Mouse (Mus musculus): ENCODE results near the gene Plxna1. TPM values are rescaled to one million over a fixed set of nuclear protein-coding genes. Genes with fewer than 3 reads are reported as not detected.

The Plxna1 gene
- polyA plus RNA-seq, 1 experiment from 2014 or later = 34.8 TPM

- Histone ChIP-seq H3K9me3 (replicated peaks) (no peaks in the 10 kb centered on the region), H3K4me3 (peak overlapping the region; percentile 98), H3K4me2 (peak overlapping the region; percentile 88), H3K27ac (peak overlapping the region; percentile 80), H3K9ac (peak overlapping the region; percentile 99), H3K36me3 (ENCODE audit: poor library complexity, severe bottlenecking) (peaks cover 24% of the 10 kb centered on the region), H3K27me3 (peaks cover 17% of the 10 kb centered on the region), H3K4me1 (peaks cover 72% of the 10 kb centered on the region)
- 39% methylated on average over 20 of the region's 20 CpGs for WGBS
- peak; percentile 1; the same call in 1 of the 2 replicates for ATAC-seq
Measured at GRCm38 (mm10) chr6:89359771-89360708, 2.4 kb downstream of the Plxna1 start.

DNA sequence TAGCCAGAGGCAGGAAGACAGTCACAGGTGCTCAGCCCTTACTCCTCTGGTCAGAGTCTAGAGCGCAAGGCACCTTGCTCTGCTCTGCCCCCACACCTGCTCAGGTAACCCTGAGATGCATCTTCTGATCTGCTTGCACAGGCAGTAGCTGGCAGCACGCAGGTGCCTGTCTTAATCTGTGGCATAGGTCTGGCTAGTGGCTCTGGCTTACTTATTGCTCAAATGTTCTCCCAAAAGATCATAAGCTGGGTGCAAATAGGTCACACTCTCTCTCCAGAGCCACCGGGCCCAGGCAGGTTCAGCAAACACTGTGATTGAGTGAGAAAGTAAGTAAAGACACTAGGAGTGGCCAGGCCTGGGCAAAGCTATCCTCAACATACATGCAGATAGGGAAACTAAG, 3.2 kb downstream of the Plxna1 start:
- Histone ChIP-seq H3K27ac (peak overlapping the region; percentile 80), H3K9ac (peak overlapping the region; percentile 99), H3K9me3 (replicated peaks) (no peaks in the 10 kb centered on the region), H3K4me2 (peak overlapping the region; percentile 88), H3K27me3 (peaks cover 12% of the 10 kb centered on the region), H3K36me3 (ENCODE audit: poor library complexity, severe bottlenecking) (peaks cover 33% of the 10 kb centered on the region), H3K4me1 (peaks cover 80% of the 10 kb centered on the region), H3K4me3 (peak overlapping the region; percentile 98)
- ATAC-seq = no peak
- whole genome bisulfite sequencing = 83% methylated on average over 3 of the region's 3 CpGs

GRCm38 (mm10) chr6:89355661-89356060, 6.8 kb downstream of the Plxna1 start:
- Histone ChIP-seq H3K27ac (peak overlapping the region; percentile 25; the same call in 1 of the 2 replicates), H3K4me3 (no peak overlapping the region), H3K27me3 (no peaks in the 10 kb centered on the region), H3K4me2 (peak overlapping the region; percentile 18; the same call in 1 of the 2 replicates), H3K4me1 (peaks cover 99% of the 10 kb centered on the region), H3K36me3 (ENCODE audit: poor library complexity, severe bottlenecking) (peaks cover 57% of the 10 kb centered on the region), H3K9ac (0 out of 2 replicates have a peak overlapping the region, but pooled peaks have one; percentile 2), H3K9me3 (replicated peaks) (no peaks in the 10 kb centered on the region)
- WGBS = 28% methylated on average over 7 of the region's 7 CpGs
- no peak for ATAC-seq

DNA sequence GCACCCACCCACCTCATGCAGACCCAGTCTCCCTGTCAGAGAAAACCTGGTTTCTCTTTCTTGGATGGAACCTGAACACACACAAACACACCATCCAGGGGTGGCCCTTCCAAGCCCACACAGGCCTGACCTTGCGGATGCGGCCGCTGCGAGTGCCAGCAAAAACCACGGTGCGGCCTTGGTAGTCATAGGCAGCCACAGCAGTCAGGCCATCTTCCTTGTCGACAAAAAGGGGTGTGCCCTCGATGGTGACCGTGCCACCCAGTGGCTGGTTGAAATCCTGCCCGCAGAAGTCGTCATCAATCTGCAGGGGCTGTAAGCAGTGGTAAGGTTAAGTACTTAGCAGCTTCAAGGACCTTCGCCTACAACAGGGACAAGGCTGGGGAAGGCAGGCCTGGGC, 7.7 kb downstream of the Plxna1 start:
- Histone ChIP-seq H3K27me3 (no peaks in the 10 kb centered on the region), H3K36me3 (ENCODE audit: poor library complexity, severe bottlenecking) (peaks cover 67% of the 10 kb centered on the region), H3K4me1 (peaks cover 98% of the 10 kb centered on the region), H3K4me3 (no peak overlapping the region), H3K4me2 (no peak overlapping the region), H3K27ac (no peak overlapping the region), H3K9ac (0 out of 2 replicates have a peak overlapping the region, but pooled peaks have one; percentile 12), H3K9me3 (replicated peaks) (no peaks in the 10 kb centered on the region)
- 82% methylated on average over 12 of the region's 12 CpGs for WGBS
- ATAC-seq = no peak

DNA sequence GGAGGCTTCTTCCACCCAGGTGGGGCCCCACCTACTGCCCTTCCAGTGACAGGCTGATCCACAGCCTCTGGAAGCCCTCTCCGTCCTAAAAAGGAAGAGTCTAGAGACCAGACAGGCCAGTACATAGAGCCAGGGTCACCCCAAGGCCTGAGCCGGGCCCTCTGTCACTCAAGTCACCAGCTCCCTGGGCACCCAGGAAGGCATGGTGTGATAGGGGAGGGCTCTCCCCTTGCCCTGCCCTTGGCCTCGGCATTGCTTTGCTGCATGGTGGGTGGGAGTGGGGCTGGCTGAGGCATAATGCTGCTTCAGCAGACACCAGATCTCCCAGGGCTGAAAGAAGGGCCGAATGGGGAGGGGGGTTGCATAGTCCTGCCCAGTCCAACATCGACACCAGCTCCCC, 8.3 kb downstream of the Plxna1 start:
- 90% methylated on average over 5 of the region's 5 CpGs for WGBS
- Histone ChIP-seq H3K9me3 (replicated peaks) (no peaks in the 10 kb centered on the region), H3K4me2 (no peak overlapping the region), H3K27ac (no peak overlapping the region), H3K4me3 (no peak overlapping the region), H3K4me1 (peaks cover 92% of the 10 kb centered on the region), H3K36me3 (ENCODE audit: poor library complexity, severe bottlenecking) (peaks cover 73% of the 10 kb centered on the region), H3K9ac (peak overlapping the region; percentile 12; the same call in 1 of the 2 replicates), H3K27me3 (no peaks in the 10 kb centered on the region)
- ATAC-seq = no peak

GRCm38 (mm10) chr6:89353101-89353500, 9.3 kb downstream of the Plxna1 start:
- Histone ChIP-seq H3K4me2 (no peak overlapping the region), H3K27me3 (no peaks in the 10 kb centered on the region), H3K4me3 (no peak overlapping the region), H3K9ac (no peak overlapping the region), H3K9me3 (replicated peaks) (no peaks in the 10 kb centered on the region), H3K36me3 (ENCODE audit: poor library complexity, severe bottlenecking) (peaks cover 83% of the 10 kb centered on the region), H3K27ac (no peak overlapping the region), H3K4me1 (peaks cover 89% of the 10 kb centered on the region)
- no peak for ATAC-seq
- 74% methylated on average over 8 of the region's 8 CpGs for WGBS

DNA sequence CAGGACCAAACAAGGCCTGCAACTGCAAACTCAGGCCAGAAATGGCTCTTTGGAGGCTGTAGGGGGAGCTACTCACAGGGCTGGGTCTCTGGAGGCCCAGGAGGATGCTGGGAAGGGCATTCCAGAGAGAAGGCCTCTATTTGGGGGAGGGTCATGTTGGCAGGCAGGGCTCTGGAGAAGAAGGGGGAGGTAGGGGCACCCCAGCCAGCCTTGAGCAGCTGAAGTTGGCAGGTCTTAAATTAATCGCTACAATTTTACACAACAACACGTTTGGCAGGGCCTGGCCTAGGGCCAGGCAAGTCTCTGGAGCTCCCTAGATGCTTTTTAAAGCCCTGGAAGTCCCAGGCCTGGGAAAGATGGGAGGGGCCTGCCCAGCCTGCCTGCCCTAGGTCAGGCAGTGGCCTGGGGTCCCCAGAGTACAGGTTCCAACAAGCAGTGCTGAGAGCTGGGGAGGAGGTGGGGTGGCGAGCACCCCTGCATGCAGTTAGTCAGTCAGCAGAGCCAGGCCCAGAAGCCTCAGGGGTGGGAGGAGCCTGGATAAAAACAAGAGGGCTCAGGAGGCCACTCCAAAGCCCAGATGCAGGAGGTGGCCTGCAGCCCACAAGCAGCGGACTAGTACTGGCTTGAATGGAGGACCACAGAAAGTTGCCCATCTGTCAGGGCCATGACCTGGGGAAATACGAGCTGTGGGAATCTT, 10.8 kb downstream of the Plxna1 start:
- ATAC-seq = peak; percentile 78
- Histone ChIP-seq H3K27me3 (no peaks in the 10 kb centered on the region), H3K36me3 (ENCODE audit: poor library complexity, severe bottlenecking) (peaks cover 88% of the 10 kb centered on the region), H3K4me3 (no peak overlapping the region), H3K4me1 (peaks cover 75% of the 10 kb centered on the region), H3K9me3 (replicated peaks) (no peaks in the 10 kb centered on the region), H3K4me2 (peak overlapping the region; percentile 24; the same call in 1 of the 2 replicates), H3K9ac (peak overlapping the region; percentile 16; the same call in 1 of the 2 replicates), H3K27ac (peak overlapping the region; percentile 76)
- 9% methylated on average over 5 of the region's 5 CpGs for WGBS

GRCm38 (mm10) chr6:89350520-89350919, 11.9 kb downstream of the Plxna1 start:
- Histone ChIP-seq H3K9ac (no peak overlapping the region), H3K9me3 (replicated peaks) (no peaks in the 10 kb centered on the region), H3K27ac (peak overlapping the region; percentile 76; the same call in 1 of the 2 replicates), H3K27me3 (no peaks in the 10 kb centered on the region), H3K4me3 (no peak overlapping the region), H3K36me3 (ENCODE audit: poor library complexity, severe bottlenecking) (peaks cover 88% of the 10 kb centered on the region), H3K4me1 (peaks cover 71% of the 10 kb centered on the region), H3K4me2 (no peak overlapping the region)
- 97% methylated on average over 2 of the region's 2 CpGs for WGBS
- no peak for ATAC-seq

GRCm38 (mm10) chr6:89350037-89350515, 12.3 kb downstream of the Plxna1 start:
- Histone ChIP-seq H3K27me3 (no peaks in the 10 kb centered on the region), H3K4me1 (peaks cover 71% of the 10 kb centered on the region), H3K4me2 (no peak overlapping the region), H3K4me3 (no peak overlapping the region), H3K27ac (no peak overlapping the region; the same call in 1 of the 2 replicates), H3K9me3 (replicated peaks) (no peaks in the 10 kb centered on the region), H3K36me3 (ENCODE audit: poor library complexity, severe bottlenecking) (peaks cover 84% of the 10 kb centered on the region), H3K9ac (no peak overlapping the region)
- no peak for ATAC-seq
- WGBS = 65% methylated on average over 1 of the region's 1 CpGs

- Histone ChIP-seq H3K9me3 (replicated peaks) (no peaks in the 10 kb centered on the region), H3K27me3 (no peaks in the 10 kb centered on the region), H3K4me1 (peaks cover 64% of the 10 kb centered on the region), H3K4me2 (no peak overlapping the region), H3K4me3 (no peak overlapping the region), H3K9ac (no peak overlapping the region), H3K36me3 (ENCODE audit: poor library complexity, severe bottlenecking) (peaks cover 76% of the 10 kb centered on the region), H3K27ac (no peak overlapping the region)
- no peak for ATAC-seq
- 75% methylated on average over 9 of the region's 9 CpGs for WGBS
Measured at GRCm38 (mm10) chr6:89348363-89348762, 14.1 kb downstream of the Plxna1 start.

GRCm38 (mm10) chr6:89347792-89348191, 14.6 kb downstream of the Plxna1 start:
- peaks cover 58% of the 10 kb centered on the region for H3K4me1 ChIP-seq
- 67% methylated on average over 1 of the region's 1 CpGs for WGBS
- no peak overlapping the region for H3K4me3 ChIP-seq
- H3K9ac ChIP-seq = no peak overlapping the region
- H3K36me3 ChIP-seq (ENCODE audit: poor library complexity, severe bottlenecking) = peaks cover 77% of the 10 kb centered on the region
- no peak for ATAC-seq
- no peaks in the 10 kb centered on the region for H3K27me3 ChIP-seq
- H3K9me3 ChIP-seq (replicated peaks) = no peaks in the 10 kb centered on the region
- no peak overlapping the region for H3K4me2 ChIP-seq
- H3K27ac ChIP-seq = no peak overlapping the region

DNA sequence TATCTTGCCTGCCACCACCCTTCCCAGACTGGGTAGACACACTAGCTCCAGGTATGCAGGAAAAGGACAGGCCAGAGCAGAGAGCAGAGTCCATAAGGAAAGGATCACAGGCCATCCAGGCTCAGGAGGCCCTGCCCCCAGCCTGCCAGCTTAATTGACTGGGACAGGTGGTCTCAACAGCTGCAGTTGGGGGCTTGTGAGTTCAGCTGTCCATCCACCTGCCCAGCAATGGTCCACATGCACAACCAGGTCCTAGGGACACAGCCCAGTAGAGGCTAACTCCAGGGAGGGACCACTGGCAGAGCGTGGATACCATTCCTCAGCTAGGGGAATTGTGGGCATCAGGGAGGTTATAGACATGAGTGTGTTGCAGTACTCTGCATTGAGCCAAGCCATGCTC, 16.6 kb downstream of the Plxna1 start:
- Histone ChIP-seq H3K9me3 (replicated peaks) (no peaks in the 10 kb centered on the region), H3K27ac (no peak overlapping the region), H3K4me2 (no peak overlapping the region), H3K9ac (no peak overlapping the region), H3K27me3 (no peaks in the 10 kb centered on the region), H3K4me3 (no peak overlapping the region), H3K36me3 (ENCODE audit: poor library complexity, severe bottlenecking) (peaks cover 85% of the 10 kb centered on the region), H3K4me1 (peaks cover 39% of the 10 kb centered on the region)
- 93% methylated on average over 1 of the region's 1 CpGs for WGBS
- ATAC-seq = no peak

All from forebrain, embryonic 13.5 days (tissue).